Mouse (Mus musculus): ENCODE results near the gene Rnf220. TPM values are rescaled to one million over a fixed set of nuclear protein-coding genes. Genes with fewer than 3 reads are reported as not detected.

Gene Rnf220
- 217 and 226 TPM in 2 replicates for polyA plus RNA-seq (2012; rRNA removed)

DNA sequence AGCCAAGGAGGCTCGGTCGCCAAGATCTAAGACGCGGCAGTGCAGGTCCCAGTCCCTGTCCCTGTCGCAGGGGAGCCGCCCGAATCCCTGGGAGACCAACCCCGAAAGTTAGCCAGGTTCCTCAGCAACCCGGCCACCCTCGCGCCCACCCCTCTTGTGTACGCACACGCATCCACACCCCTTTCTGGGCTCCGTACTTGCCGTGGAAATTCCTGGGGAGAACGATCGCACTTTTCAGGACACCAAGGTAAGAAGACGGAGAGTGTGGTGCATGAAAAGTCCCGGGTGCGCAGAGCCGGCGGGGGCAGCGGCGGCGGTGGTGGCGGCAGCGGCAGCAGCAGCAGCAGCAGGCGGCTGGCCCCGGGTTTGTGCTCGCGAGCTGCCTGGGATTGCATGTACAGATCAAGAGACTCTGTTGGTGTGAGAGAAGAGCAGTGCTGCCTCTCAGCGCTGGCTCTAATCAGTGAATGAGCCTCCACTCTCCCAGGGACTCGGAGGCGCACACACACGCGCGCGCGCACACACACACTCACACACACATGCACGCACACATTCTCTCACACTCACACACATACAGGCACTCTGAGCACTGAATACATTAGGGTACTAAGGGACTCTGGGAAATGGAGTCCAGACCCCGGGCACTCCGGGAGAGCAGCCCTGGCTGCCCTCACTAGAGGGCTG is at the start of gene Rnf220:
Gene Rnf220 (minus strand): TSS at position 571 of the 684 bp plus-strand sequence.
- Histone ChIP-seq H3K4me3 (ENCODE audit: insufficient read depth, low read length) (peak within 1 kb of the TSS; percentile 31), H3K27ac (ENCODE audit: insufficient read depth, low read length) (no peak within 1 kb of the TSS), H3K4me1 (ENCODE audit: control insufficient read depth, insufficient read depth, low read length) (no peaks in the 10 kb centered on the region)
- TF ChIP-seq CTCF (IDR thresholded peaks at IDR 0.05; ENCODE audit: extremely low read depth, insufficient read depth, low read length): no peak
- TF ChIP-seq POLR2A (IDR thresholded peaks at IDR 0.05; ENCODE audit: extremely low read depth, insufficient read depth, low read length): no peak

DNA sequence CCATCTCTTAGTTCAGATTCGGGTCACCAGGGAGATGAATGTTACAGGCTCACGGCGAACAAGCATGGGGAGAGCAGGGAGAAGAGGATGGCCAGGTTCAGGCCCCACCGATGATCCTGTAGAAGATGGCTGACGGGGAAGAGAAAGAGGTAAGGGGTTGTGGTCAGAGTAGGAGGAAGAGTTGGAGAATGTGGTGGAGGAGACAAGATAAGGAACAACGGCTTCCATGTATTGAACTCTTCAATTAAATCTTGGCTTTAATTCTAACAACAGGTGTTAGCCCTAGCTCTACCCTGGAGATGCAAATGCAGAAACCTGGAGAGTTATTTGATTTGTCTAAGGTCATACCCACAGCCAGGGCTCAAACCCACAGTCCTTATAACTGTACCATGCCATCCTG is 49.8 kb upstream of the Rnf220 start:
- Histone ChIP-seq H3K4me1 (ENCODE audit: control insufficient read depth, insufficient read depth, low read length) (peaks cover 5% of the 10 kb centered on the region; the same call in 1 of the 2 replicates), H3K27ac (ENCODE audit: insufficient read depth, low read length) (no peak overlapping the region), H3K4me3 (ENCODE audit: insufficient read depth, low read length) (no peak overlapping the region)
- TF ChIP-seq CTCF (IDR thresholded peaks at IDR 0.05; ENCODE audit: extremely low read depth, insufficient read depth, low read length) (no peak), POLR2A (IDR thresholded peaks at IDR 0.05; ENCODE audit: extremely low read depth, insufficient read depth, low read length) (no peak)

DNA sequence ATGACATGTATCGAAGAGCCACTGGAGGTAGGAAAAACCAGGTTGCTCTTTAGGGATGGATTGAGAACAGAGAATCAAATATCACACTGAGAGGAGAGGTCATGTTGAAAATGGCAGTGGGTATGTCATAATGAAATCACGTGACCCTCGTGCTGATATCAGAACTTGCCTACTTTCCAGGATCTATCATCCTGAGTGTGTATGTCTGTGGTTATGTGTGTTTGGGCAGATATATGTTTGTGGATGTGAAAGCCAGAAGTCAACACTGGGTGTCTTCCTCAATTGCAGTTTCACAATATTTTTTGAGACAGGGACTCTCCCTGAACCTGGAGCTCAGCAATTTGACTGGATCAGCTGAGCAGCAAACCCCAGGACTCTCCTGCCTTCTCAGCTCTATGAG is 48.6 kb upstream of the Rnf220 start:
- TF ChIP-seq CTCF (IDR thresholded peaks at IDR 0.05; ENCODE audit: extremely low read depth, insufficient read depth, low read length) (no peak), POLR2A (IDR thresholded peaks at IDR 0.05; ENCODE audit: extremely low read depth, insufficient read depth, low read length) (no peak)
- H3K4me1 ChIP-seq (ENCODE audit: control insufficient read depth, insufficient read depth, low read length): peaks cover 2% of the 10 kb centered on the region; the same call in 1 of the 2 replicates
- no peak overlapping the region for H3K4me3 ChIP-seq (ENCODE audit: insufficient read depth, low read length)
- H3K27ac ChIP-seq (ENCODE audit: insufficient read depth, low read length): no peak overlapping the region

DNA sequence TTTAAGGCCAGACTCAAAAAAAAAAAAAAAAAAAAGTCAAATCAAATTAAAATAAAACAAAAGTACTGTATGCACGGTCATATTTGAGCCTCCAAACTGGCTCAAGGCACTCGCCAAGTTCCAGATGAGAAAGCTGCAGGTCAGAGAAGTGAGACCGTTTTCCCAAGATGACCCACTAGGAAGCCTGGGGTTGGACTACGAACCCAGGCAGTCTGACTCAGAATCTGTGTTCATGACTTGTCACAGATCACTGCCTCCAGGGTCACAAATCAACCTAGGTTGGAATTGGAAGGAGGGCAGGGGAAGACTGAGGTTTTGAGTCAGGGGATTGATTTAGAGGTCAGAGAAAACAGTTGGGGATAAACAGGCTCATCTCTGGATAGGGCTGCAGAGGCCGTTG is 43.7 kb upstream of the Rnf220 start:
- Histone ChIP-seq H3K27ac (ENCODE audit: insufficient read depth, low read length) (no peak overlapping the region), H3K4me1 (ENCODE audit: control insufficient read depth, insufficient read depth, low read length) (no peaks in the 10 kb centered on the region), H3K4me3 (ENCODE audit: insufficient read depth, low read length) (no peak overlapping the region)
- no peak for TF ChIP-seq POLR2A (IDR thresholded peaks at IDR 0.05; ENCODE audit: extremely low read depth, insufficient read depth, low read length)

DNA sequence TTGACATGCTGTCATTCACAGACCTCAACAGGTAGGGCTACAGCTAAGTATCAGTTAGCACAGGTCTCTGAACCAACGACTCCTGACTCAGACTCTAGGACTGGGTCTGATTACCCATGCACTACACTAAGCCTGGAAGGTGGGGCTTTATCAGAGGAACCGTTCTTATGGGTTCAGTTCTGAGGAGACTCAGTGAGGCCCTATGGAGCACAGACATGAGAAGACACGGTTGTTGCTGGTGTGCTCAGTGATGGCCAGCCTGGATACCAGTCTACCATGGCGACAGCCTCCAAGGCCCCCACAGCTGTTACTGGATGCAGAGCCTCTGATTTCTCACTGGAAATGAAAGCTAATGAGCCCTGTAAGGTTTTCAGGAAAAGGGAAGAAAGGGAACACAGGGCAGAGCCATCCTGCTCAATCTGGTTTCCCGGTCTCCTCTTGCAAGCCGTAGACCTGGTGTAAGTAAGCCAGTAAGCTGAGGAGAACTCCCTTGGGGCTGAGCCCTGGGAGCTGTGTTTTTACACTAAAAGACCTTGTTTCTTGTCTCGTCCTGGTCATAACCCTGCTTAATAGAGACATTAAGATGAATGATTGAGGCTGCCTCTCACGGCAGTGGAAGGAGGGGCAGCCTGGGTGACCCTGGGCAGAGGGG is 42.6 kb upstream of the Rnf220 start:
- TF ChIP-seq POLR2A (IDR thresholded peaks at IDR 0.05; ENCODE audit: extremely low read depth, insufficient read depth, low read length): no peak
- TF ChIP-seq CTCF (IDR thresholded peaks at IDR 0.05; ENCODE audit: extremely low read depth, insufficient read depth, low read length): no peak

DNA sequence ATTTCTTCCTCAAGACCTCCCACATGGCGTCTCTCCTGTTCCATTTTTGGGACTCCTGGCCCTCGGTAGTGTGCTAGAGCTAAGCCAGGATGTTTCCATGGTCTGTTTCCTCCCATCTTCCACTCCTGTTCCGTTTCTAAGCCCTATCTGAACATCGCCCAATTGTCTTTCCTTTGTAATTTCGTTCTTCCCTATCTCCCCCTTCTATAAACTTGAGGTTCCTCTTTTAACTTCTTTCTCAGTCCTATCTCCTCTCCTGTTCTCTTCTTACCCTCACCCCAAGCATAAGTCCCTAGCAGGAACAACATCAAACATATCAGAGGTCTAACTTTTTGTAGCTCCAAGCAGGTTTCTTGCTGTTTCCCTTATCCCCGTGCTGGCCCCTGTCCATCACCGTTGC is 40.1 kb upstream of the Rnf220 start:
- H3K4me3 ChIP-seq (ENCODE audit: insufficient read depth, low read length): no peak overlapping the region
- no peak overlapping the region for H3K27ac ChIP-seq (ENCODE audit: insufficient read depth, low read length)
- no peaks in the 10 kb centered on the region for H3K4me1 ChIP-seq (ENCODE audit: control insufficient read depth, insufficient read depth, low read length)
- TF ChIP-seq POLR2A (IDR thresholded peaks at IDR 0.05; ENCODE audit: extremely low read depth, insufficient read depth, low read length): no peak
- no peak for TF ChIP-seq CTCF (IDR thresholded peaks at IDR 0.05; ENCODE audit: extremely low read depth, insufficient read depth, low read length)

More for the DNA sequence above, 42.6 kb upstream of the Rnf220 start:
- H3K4me1 ChIP-seq (ENCODE audit: control insufficient read depth, insufficient read depth, low read length): no peaks in the 10 kb centered on the region
- no peak overlapping the region for H3K27ac ChIP-seq (ENCODE audit: insufficient read depth, low read length)
- no peak overlapping the region for H3K4me3 ChIP-seq (ENCODE audit: insufficient read depth, low read length)

DNA sequence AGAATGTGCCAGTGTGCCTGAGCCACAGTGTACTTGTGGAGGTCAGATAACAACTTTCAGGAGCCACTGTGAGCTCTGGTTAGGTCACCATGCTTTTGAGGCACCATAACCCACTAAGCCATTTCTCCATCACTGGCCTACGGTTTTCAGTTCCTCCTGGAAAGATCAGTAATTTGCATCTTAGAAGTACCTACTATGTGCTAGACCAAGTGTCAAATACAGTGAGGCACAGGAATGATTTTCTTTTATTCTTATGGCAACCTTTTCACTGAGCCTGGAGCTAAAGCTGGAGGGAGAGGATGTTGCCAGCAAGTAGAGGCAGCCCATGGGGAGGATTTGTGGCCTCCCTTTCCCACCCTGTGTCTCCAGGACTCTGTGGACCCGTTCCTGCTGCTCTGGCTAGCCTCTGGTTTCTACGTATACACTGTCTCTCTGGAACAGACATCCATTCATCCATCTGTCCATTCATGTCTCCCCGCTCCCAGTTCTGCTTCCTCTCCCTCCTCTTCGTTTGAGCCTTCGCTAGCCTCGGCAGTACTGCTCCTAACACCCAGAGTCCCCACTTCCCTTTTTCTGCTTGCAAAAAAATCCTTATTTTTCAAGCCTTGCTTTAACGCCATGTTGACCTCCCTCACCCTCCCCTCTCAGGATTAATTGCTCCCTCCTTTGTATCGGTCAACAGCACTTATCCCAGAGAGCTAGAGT is 38.8 kb upstream of the Rnf220 start:
- no peak overlapping the region for H3K4me3 ChIP-seq (ENCODE audit: insufficient read depth, low read length)

DNA sequence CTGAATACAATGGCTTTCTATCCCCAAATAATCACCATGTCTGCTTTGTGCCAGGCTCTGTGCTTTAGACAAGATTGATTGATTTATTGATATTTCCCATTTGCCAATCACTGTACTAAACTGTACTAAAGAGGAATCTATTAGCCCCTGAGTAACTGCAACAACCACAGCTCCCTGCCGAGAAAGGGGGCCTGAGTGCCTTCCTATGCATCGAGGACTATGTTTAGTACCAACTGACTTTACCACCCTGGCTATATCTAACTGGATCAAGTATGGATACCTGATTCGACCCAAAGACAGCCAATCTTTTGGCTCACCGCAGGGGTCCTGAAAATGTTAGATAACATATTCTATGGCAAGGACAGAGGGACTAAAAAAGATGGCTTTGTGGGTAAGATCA is 33.0 kb upstream of the Rnf220 start:
- no peak overlapping the region for H3K4me3 ChIP-seq (ENCODE audit: insufficient read depth, low read length)
- TF ChIP-seq CTCF (IDR thresholded peaks at IDR 0.05; ENCODE audit: extremely low read depth, insufficient read depth, low read length) (no peak), POLR2A (IDR thresholded peaks at IDR 0.05; ENCODE audit: extremely low read depth, insufficient read depth, low read length) (no peak)
- no peak overlapping the region for H3K27ac ChIP-seq (ENCODE audit: insufficient read depth, low read length)
- H3K4me1 ChIP-seq (ENCODE audit: control insufficient read depth, insufficient read depth, low read length): no peaks in the 10 kb centered on the region

More for the DNA sequence above, 38.8 kb upstream of the Rnf220 start:
- H3K27ac ChIP-seq (ENCODE audit: insufficient read depth, low read length): no peak overlapping the region
- H3K4me1 ChIP-seq (ENCODE audit: control insufficient read depth, insufficient read depth, low read length): no peaks in the 10 kb centered on the region
- TF ChIP-seq POLR2A (IDR thresholded peaks at IDR 0.05; ENCODE audit: extremely low read depth, insufficient read depth, low read length): no peak
- no peak for TF ChIP-seq CTCF (IDR thresholded peaks at IDR 0.05; ENCODE audit: extremely low read depth, insufficient read depth, low read length)

DNA sequence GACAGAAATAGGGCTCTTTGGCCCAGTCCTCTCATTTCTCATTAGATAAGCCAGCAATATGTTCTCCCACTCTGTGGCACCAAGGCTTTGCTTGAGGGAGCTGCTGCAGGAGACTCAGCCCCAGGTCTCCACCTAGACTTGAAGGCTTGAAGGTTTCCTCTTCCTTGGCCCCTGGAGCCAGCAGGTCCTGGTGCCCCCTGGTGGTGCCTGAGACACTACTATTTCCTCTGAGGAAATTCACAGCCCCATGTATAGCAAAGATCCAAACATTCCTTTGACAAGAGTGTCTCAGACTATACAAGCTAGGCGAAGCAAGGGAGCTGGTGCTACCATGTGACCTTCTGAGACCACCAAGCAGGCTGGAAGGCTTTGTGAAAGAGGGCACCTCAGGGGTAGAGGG is 31.1 kb upstream of the Rnf220 start:
- Histone ChIP-seq H3K4me3 (ENCODE audit: insufficient read depth, low read length) (no peak overlapping the region), H3K27ac (ENCODE audit: insufficient read depth, low read length) (no peak overlapping the region), H3K4me1 (ENCODE audit: control insufficient read depth, insufficient read depth, low read length) (no peaks in the 10 kb centered on the region)
- TF ChIP-seq POLR2A (IDR thresholded peaks at IDR 0.05; ENCODE audit: extremely low read depth, insufficient read depth, low read length): no peak
- peak; percentile 47 for TF ChIP-seq CTCF (IDR thresholded peaks at IDR 0.05; ENCODE audit: extremely low read depth, insufficient read depth, low read length)

Measured in cortical plate, adult 2 months (tissue).